Mouse (Mus musculus) brown adipose tissue, adult 24 weeks (tissue): Measurements from ENCODE around the gene Rpp25. TPM values are rescaled to one million over a fixed set of nuclear protein-coding genes. Genes with fewer than 3 reads are reported as not detected.

Experiments
- polyA plus RNA-seq: library from polyadenylated mRNA; stranded (reverse); fragments of >200 nt; gene quantifications from 2 replicates; pipeline ENCODE4 v1.2.4, GENCODE M21; 2012; ENCODE audit not compliant: missing spikeins, insufficient read depth, insufficient read length

The Rpp25 gene
- polyA plus RNA-seq, 1 experiment: not detected

Other genes with a start within 250 kb of the Rpp25 start
- gene 1700017B05Rik, start 241.4 kb upstream of the Rpp25 start, polyA plus RNA-seq: 6.0 and 7.2 TPM in 2 replicates
- 16.5 and 22.5 TPM in 2 replicates for gene Ppcdc, start 63.9 kb upstream of the Rpp25 start, polyA plus RNA-seq
- 5.2 and 5.5 TPM in 2 replicates for gene Scamp5, start 36.0 kb upstream of the Rpp25 start, polyA plus RNA-seq
- 2,595 and 2,603 TPM in 2 replicates for gene Cox5a, start 17.2 kb downstream of the Rpp25 start, polyA plus RNA-seq
- 6.2 and 7.2 TPM in 2 replicates for gene Fam219b, start 33.5 kb downstream of the Rpp25 start, polyA plus RNA-seq
- 15.3 and 17.6 TPM in 2 replicates for gene Mpi, start 48.7 kb downstream of the Rpp25 start, polyA plus RNA-seq
- 17.1 and 17.8 TPM in 2 replicates for gene Scamp2, start 56.9 kb downstream of the Rpp25 start, polyA plus RNA-seq
- gene Ulk3, start 85.4 kb downstream of the Rpp25 start, polyA plus RNA-seq: 3.6 and 5.1 TPM in 2 replicates
- not detected in 2 replicates for gene Cplx3, start 102.3 kb downstream of the Rpp25 start, polyA plus RNA-seq
- gene Lman1l, start 116.7 kb downstream of the Rpp25 start, polyA plus RNA-seq: not detected in 2 replicates
- 16.3 and 16.8 TPM in 2 replicates for gene Csk, start 149.6 kb downstream of the Rpp25 start, polyA plus RNA-seq
- not detected in 2 replicates for gene Cyp1a2, start 179.7 kb downstream of the Rpp25 start, polyA plus RNA-seq
- 2.6 and 4.5 TPM in 2 replicates for gene Cyp1a1, start 183.9 kb downstream of the Rpp25 start, polyA plus RNA-seq
- gene Edc3, start 204.5 kb downstream of the Rpp25 start, polyA plus RNA-seq: 4.4 and 5.7 TPM in 2 replicates